Mouse (Mus musculus) cerebral cortex, adult 2 months (tissue): ENCODE data around the gene Zfp654.

Experiments
- WGBS: fragments of 180-500 bp; shearing (Covaris S2); methylation state at CpG from one replicate; pipeline ENCODE4 v1.1.7; 2018; 5-methylcytosine and 5-hydroxymethylcytosine counted together

The Zfp654 gene

GRCm38 (mm10) chr16:64851563-64852362, at the start of gene Zfp654, which contains the start of gene Cggbp1:
TSS of gene Zfp654 (minus strand) at chr16:64851652.
TSS of gene Cggbp1 (plus strand) at chr16:64851996.
- WGBS: under 1% methylated on average over 72 of the region's 85 CpGs

GRCm38 (mm10) chr16:64899084-64899483, 47.6 kb upstream of the Zfp654 start:
- WGBS: 73% methylated on average over 2 of the region's 2 CpGs

- WGBS: 94% methylated on average over 3 of the region's 3 CpGs
These were observed 38.0 kb upstream of the Zfp654 start for GRCm38 (mm10) chr16:64889496-64889895.

- 70% methylated on average over 4 of the region's 4 CpGs for WGBS
These were observed 34.1 kb upstream of the Zfp654 start for GRCm38 (mm10) chr16:64885547-64885946.

GRCm38 (mm10) chr16:64885142-64885541, 33.7 kb upstream of the Zfp654 start:
- WGBS: 63% methylated on average over 3 of the region's 3 CpGs

GRCm38 (mm10) chr16:64884420-64884838, 33.0 kb upstream of the Zfp654 start:
- WGBS: 42% methylated on average over 3 of the region's 3 CpGs

- 82% methylated on average over 5 of the region's 5 CpGs for WGBS
These were observed 32.4 kb upstream of the Zfp654 start for GRCm38 (mm10) chr16:64883896-64884295.

- 78% methylated on average over 2 of the region's 2 CpGs for WGBS
These were observed 30.0 kb upstream of the Zfp654 start for GRCm38 (mm10) chr16:64881442-64881841.

GRCm38 (mm10) chr16:64880986-64881385, 29.5 kb upstream of the Zfp654 start:
- 80% methylated on average over 3 of the region's 3 CpGs for WGBS

- 85% methylated on average over 5 of the region's 5 CpGs for WGBS
These were observed 28.3 kb upstream of the Zfp654 start for GRCm38 (mm10) chr16:64879735-64880134.

GRCm38 (mm10) chr16:64878611-64879132, 27.2 kb upstream of the Zfp654 start:
- 86% methylated on average over 3 of the region's 3 CpGs for WGBS

GRCm38 (mm10) chr16:64877314-64877713, 25.9 kb upstream of the Zfp654 start:
- 89% methylated on average over 3 of the region's 3 CpGs for WGBS

GRCm38 (mm10) chr16:64876631-64877265, 25.3 kb upstream of the Zfp654 start:
- 77% methylated on average over 4 of the region's 4 CpGs for WGBS

- 97% methylated on average over 1 of the region's 1 CpGs for WGBS
These were observed 24.4 kb upstream of the Zfp654 start for GRCm38 (mm10) chr16:64875822-64876221.

- 97% methylated on average over 10 of the region's 10 CpGs for WGBS
These were observed 23.9 kb upstream of the Zfp654 start for GRCm38 (mm10) chr16:64875384-64875783.

- WGBS: 2% methylated on average over 29 of the region's 29 CpGs
These were observed 22.2 kb upstream of the Zfp654 start for GRCm38 (mm10) chr16:64873416-64874305.

GRCm38 (mm10) chr16:64872841-64873240, 21.4 kb upstream of the Zfp654 start:
- 8% methylated on average over 7 of the region's 7 CpGs for WGBS

- 59% methylated on average over 3 of the region's 3 CpGs for WGBS
These were observed 20.8 kb upstream of the Zfp654 start for GRCm38 (mm10) chr16:64872296-64872695.

GRCm38 (mm10) chr16:64869621-64870020, 18.2 kb upstream of the Zfp654 start:
- WGBS: 86% methylated on average over 2 of the region's 2 CpGs

- 75% methylated on average over 6 of the region's 6 CpGs for WGBS
These were observed 17.2 kb upstream of the Zfp654 start for GRCm38 (mm10) chr16:64868613-64869012.

- WGBS: 90% methylated on average over 8 of the region's 8 CpGs
These were observed 14.4 kb upstream of the Zfp654 start for GRCm38 (mm10) chr16:64865841-64866240.

- 85% methylated on average over 3 of the region's 3 CpGs for WGBS
These were observed 5.5 kb upstream of the Zfp654 start for GRCm38 (mm10) chr16:64856946-64857345.
